Mouse (Mus musculus) heart, embryonic 13.5 days (tissue): ENCODE measurements around the gene Rbpj. TPM values are rescaled to one million over a fixed set of nuclear protein-coding genes. Genes with fewer than 3 reads are reported as not detected.

Experiments
- ATAC-seq: fragments of 200-750 bp; cut with Nextera tagmentation; 2 replicates; pipeline ENCODE4 v1.8.0; 2017; ENCODE audit warnings: moderate TSS enrichment; ENCODE audit not compliant: insufficient number of reproducible peaks, low FRiP score, low TSS enrichment; ENCODE audit errors: extremely low read depth
- H3K27ac ChIP-seq: fragments of 300-500 bp; sonication (generic); replicated peaks from 2 replicates; pipeline ENCODE4 v1.5.1; 2015; ENCODE audit warnings: moderate library complexity, mild to moderate bottlenecking, inconsistent platforms
- H3K27me3 ChIP-seq: fragments of 300-500 bp; sonication (generic); replicated peaks from 2 replicates; pipeline ENCODE4 v1.6.1; 2015; ENCODE audit warnings: mild to moderate bottlenecking, inconsistent platforms
- H3K36me3 ChIP-seq: fragments of 300-500 bp; sonication (generic); 2 replicates; pipeline ENCODE4 v1.6.1; 2015; ENCODE audit warnings: mild to moderate bottlenecking, inconsistent platforms
- H3K4me1 ChIP-seq: fragments of 300-500 bp; sonication (generic); 2 replicates; pipeline ENCODE4 v1.6.1; 2015; ENCODE audit warnings: inconsistent platforms
- H3K4me2 ChIP-seq: fragments of 300-500 bp; sonication (generic); 2 replicates; pipeline ENCODE4 v1.6.1; 2015; ENCODE audit warnings: inconsistent platforms, mild to moderate bottlenecking, moderate library complexity
- H3K4me3 ChIP-seq: fragments of 300-500 bp; sonication (generic); 2 replicates; pipeline ENCODE4 v1.5.1; 2015; ENCODE audit warnings: moderate library complexity, mild to moderate bottlenecking, inconsistent platforms
- H3K9ac ChIP-seq: fragments of 300-500 bp; sonication (generic); 2 replicates; pipeline ENCODE4 v1.6.1; 2015; ENCODE audit warnings: inconsistent platforms, mild to moderate bottlenecking, moderate library complexity
- H3K9me3 ChIP-seq: fragments of 300-500 bp; sonication (generic); 2 replicates; pipeline ENCODE4 v1.6.1; 2016; ENCODE audit warnings: inconsistent platforms
- WGBS: fragments of 180-500 bp; shearing (Covaris S2); methylation state at CpG from one replicate; pipeline ENCODE4 v1.1.7; 2015; ENCODE audit warnings: mixed read lengths; 5-methylcytosine and 5-hydroxymethylcytosine counted together
- polyA plus RNA-seq: library from polyadenylated mRNA; unstranded; fragments of >200 nt; fragmentation: Nextera tagmentation; extraction: Ambion mirVana; gene quantifications from 2 replicates; pipeline ENCODE4 v1.2.1, GENCODE M21; 2015

Rbpj gene
- polyA plus RNA-seq, 1 experiment from 2014 or later: 19.1 TPM

DNA sequence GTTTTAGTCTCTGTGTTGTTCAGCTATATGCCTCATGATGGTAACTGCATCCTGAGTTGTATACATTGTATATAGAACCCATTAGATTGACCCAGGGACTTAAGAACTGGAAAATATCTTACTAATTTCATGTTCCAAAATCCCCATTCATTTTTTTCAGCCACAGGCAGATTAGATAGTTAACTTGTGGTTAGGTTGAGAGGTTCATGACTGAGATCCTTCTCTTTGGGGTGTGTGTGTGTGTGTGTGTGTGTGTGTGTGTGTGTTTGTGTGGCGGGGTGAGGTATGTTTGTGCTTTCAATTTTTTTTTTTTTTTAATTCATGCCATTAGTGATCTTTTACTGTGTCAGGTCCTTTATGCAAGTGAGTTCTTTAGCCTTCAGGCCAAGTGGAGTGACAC is 133.2 kb downstream of the Rbpj start:
- H3K4me1 ChIP-seq: peaks cover 19% of the 10 kb centered on the region
- no peaks in the 10 kb centered on the region for H3K36me3 ChIP-seq
- H3K4me3 ChIP-seq: no peak overlapping the region
- no peak overlapping the region for H3K9ac ChIP-seq
- no peak overlapping the region for H3K4me2 ChIP-seq
- H3K27me3 ChIP-seq: no peaks in the 10 kb centered on the region
- ATAC-seq: no peak
- H3K27ac ChIP-seq: no peak overlapping the region
- H3K9me3 ChIP-seq: no peaks in the 10 kb centered on the region
- 89% methylated on average over 1 of the region's 1 CpGs for WGBS

DNA sequence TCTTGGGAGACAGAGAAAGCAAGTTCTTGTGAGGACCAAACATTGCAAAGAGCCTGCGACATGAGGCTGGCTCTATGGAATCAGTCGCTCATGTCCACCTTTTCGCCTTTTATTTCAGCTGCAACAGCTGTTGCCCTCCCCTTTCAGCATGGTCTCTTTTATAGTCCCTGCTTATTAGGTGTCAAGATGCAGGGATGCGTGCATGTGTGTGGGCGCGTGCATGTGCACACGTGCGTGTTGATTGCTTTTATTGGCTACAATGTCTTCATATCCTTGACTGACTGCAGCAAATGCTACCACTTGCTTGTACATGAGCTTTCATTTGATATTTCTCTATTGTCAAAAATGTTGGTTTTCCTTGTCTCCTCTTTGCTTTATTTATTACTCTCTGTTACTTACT is 136.2 kb downstream of the Rbpj start:
- Histone ChIP-seq H3K36me3 (no peaks in the 10 kb centered on the region), H3K4me2 (no peak overlapping the region), H3K9ac (no peak overlapping the region), H3K27me3 (no peaks in the 10 kb centered on the region), H3K27ac (no peak overlapping the region), H3K9me3 (no peaks in the 10 kb centered on the region), H3K4me1 (peaks cover 21% of the 10 kb centered on the region), H3K4me3 (no peak overlapping the region)
- WGBS: 87% methylated on average over 8 of the region's 8 CpGs
- no peak for ATAC-seq

DNA sequence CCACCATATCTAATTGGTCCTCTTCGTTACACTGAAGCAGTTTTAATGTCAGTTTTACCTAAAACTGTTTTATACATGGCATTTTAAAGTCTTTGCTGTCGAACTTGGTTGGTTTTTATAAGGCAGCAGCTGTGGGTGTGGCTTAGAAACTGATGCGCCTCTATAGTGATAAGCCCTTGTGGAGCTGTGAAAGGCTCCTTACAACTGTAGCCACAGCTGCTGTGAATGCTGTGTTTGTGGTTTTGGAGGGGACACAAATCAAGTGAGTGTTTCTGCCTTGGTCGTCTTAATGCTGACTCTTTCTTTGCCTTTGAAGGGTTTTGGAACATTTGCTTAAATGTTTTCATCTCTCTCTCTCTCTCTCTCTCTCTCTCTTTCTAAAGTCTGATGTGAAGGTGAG is 139.5 kb downstream of the Rbpj start:
- Histone ChIP-seq H3K4me1 (peaks cover 15% of the 10 kb centered on the region), H3K27me3 (no peaks in the 10 kb centered on the region), H3K4me2 (no peak overlapping the region), H3K36me3 (no peaks in the 10 kb centered on the region), H3K4me3 (no peak overlapping the region), H3K27ac (no peak overlapping the region), H3K9ac (no peak overlapping the region), H3K9me3 (no peaks in the 10 kb centered on the region)
- no peak for ATAC-seq
- 67% methylated on average over 4 of the region's 4 CpGs for WGBS

DNA sequence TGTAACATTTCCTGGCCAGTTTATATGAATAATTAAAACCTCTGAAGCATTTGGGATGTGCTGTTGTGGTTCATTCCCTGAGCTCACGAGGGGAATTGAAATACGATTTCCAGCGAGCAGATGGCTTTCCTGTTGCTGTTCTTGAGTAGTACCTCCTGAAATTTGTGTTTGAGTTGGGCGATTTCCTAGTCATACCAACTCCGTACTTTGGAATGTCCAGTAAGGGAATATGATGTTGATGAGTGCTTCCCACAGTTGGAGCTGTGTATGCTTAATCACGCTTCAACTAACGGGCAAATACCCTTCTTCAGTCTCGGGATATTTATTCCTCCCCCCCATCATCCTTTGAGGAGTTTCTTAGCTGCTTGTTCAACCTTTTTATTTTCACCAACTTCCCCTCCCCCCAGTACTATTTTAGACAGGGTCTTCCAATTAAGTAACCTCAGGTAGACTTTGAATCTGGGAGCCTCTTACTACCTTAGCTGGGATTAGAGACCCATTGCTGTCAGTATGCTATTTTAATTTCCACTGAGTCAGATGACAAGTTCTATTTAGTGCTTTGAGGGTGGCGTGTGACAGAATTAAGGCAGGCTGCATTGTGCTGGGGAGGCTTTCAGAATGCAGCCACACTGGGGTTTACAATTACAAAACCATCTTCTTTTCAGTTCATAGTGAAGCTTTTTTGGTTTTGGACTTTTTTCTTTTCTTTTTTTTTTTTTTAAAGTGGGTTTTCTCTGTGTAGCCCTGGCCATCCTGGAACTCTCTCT is 141.5 kb downstream of the Rbpj start:
- no peaks in the 10 kb centered on the region for H3K9me3 ChIP-seq
- no peak overlapping the region for H3K27ac ChIP-seq
- H3K9ac ChIP-seq: no peak overlapping the region
- no peak overlapping the region for H3K4me3 ChIP-seq
- H3K4me1 ChIP-seq: peaks cover 15% of the 10 kb centered on the region
- H3K27me3 ChIP-seq: no peaks in the 10 kb centered on the region
- H3K4me2 ChIP-seq: no peak overlapping the region
- no peak for ATAC-seq
- WGBS: 73% methylated on average over 9 of the region's 9 CpGs
- H3K36me3 ChIP-seq: no peaks in the 10 kb centered on the region

DNA sequence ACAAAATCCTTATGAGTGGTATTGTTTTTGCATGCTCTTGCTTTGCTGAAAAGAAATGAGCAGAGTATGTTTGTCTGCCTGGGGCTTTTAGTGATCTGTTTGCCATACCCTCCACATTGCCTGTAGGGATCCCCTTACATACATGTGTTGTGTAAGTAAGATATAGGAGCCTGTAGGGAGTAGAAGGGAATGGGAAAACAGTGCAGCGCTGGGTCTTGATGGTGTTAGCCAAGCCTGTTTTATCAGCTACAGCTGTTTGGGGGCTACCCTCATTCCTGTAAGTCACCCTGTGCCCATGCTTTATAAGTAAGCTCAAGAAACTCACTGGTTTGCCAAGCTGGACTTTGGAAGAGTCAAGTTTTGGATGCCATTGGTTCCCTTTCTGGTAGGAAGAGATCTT is 152.9 kb downstream of the Rbpj start:
- no peaks in the 10 kb centered on the region for H3K27me3 ChIP-seq
- no peak for ATAC-seq
- no peak overlapping the region for H3K4me3 ChIP-seq
- 0 out of 2 replicates have a peak, but pooled peaks cover 8% of the 10 kb centered on the region for H3K9me3 ChIP-seq
- no peak overlapping the region for H3K9ac ChIP-seq
- WGBS: 82% methylated on average over 1 of the region's 1 CpGs
- H3K4me2 ChIP-seq: no peak overlapping the region
- H3K27ac ChIP-seq: no peak overlapping the region
- peaks cover 24% of the 10 kb centered on the region for H3K4me1 ChIP-seq
- H3K36me3 ChIP-seq: peaks cover 5% of the 10 kb centered on the region; the same call in 1 of the 2 replicates

DNA sequence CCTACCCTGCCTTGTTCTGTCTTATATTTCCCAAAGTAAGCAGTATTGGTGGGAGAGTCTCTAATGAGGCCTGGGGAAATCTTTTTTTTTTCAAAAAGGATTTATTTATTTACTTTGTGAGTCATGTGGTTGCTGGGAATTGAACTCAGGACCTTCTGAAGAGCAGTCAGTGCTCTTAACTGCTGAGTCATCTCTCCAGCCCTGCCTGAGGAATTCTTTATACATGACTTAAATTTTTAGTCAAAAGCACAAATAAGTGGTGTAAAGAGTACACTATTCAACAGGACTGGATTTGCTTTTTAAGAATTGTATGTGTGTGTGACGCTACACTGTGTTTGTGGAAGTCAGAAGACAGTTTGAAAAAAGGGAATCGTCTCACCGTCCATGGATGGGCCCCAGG is 166.1 kb downstream of the Rbpj start:
- Histone ChIP-seq H3K4me3 (no peak overlapping the region), H3K27ac (no peak overlapping the region), H3K9me3 (no peaks in the 10 kb centered on the region), H3K27me3 (no peaks in the 10 kb centered on the region), H3K9ac (no peak overlapping the region), H3K4me2 (no peak overlapping the region), H3K36me3 (peaks cover 10% of the 10 kb centered on the region), H3K4me1 (peaks cover 25% of the 10 kb centered on the region; the same call in 1 of the 2 replicates)
- 39% methylated on average over 3 of the region's 3 CpGs for WGBS
- ATAC-seq: no peak

DNA sequence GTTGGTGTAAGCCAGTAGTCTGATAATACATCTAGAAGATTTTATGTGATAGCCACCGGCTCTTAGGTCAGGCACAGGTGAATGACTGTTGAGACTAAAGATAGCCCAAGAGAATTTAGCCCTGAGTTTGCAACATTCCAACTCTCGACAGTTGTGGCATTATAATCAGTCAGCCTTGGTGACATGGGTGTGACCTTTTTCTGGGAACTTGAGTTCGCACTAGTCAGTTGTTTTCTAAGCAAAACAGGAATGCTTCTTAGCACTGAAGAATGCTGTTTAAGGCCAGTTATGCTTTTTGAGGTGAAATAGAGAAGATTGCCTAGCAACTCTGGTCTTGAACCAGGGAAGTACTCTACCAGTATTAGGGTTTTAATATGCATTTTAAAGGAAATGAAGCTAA is 170.8 kb downstream of the Rbpj start:
- no peak for ATAC-seq
- 49% methylated on average over 3 of the region's 3 CpGs for WGBS
- Histone ChIP-seq H3K9ac (no peak overlapping the region), H3K27me3 (no peaks in the 10 kb centered on the region), H3K36me3 (peaks cover 3% of the 10 kb centered on the region), H3K9me3 (no peaks in the 10 kb centered on the region), H3K27ac (no peak overlapping the region), H3K4me3 (no peak overlapping the region), H3K4me1 (peaks cover 24% of the 10 kb centered on the region), H3K4me2 (no peak overlapping the region)

DNA sequence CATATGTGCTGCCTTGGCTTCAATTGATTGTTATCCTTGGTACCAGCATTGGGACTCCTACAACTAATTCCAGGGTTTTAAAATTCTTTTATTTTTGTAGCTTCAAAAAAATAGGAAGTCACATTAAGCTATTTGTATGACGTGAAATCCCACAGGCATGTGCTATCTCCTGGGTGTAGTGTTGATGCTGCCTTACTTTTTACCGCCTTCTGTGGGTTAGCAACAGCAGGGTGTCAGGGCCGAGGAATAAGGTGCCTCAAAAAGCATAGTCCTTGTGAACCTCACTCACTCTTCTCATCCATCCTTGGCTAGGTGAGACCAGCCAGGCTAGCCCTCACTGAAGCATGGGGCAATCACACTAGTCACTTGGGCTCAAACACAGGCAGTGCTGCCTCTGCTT is 171.3 kb downstream of the Rbpj start:
- no peak overlapping the region for H3K4me2 ChIP-seq
- 67% methylated on average over 3 of the region's 3 CpGs for WGBS

DNA sequence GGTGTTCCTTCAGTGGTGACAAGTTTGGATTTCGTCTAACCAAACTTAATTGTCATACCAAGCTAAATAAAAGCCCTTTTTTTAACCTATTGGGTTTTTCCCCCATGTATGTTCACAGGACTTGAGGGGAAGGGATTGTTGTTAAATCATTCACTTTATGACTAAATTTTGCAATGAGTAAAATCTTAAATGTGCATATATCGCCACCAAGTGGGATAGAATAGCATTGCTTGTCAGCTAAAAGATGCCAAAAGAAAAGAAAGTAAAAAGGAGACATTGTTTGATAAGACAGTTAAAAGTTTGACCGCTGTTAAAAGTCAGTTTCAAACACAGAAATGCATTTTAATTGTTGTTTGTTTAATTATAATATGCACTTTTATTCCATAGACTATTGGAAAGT is 172.7 kb downstream of the Rbpj start:
- no peak for ATAC-seq
- Histone ChIP-seq H3K9ac (no peak overlapping the region), H3K27ac (no peak overlapping the region), H3K4me2 (no peak overlapping the region), H3K4me1 (peaks cover 7% of the 10 kb centered on the region), H3K9me3 (no peaks in the 10 kb centered on the region), H3K4me3 (no peak overlapping the region), H3K27me3 (no peaks in the 10 kb centered on the region), H3K36me3 (peaks cover 18% of the 10 kb centered on the region)
- 69% methylated on average over 3 of the region's 3 CpGs for WGBS

More for the DNA sequence above, 171.3 kb downstream of the Rbpj start:
- Histone ChIP-seq H3K27ac (no peak overlapping the region), H3K9ac (no peak overlapping the region), H3K4me1 (peaks cover 19% of the 10 kb centered on the region), H3K9me3 (no peaks in the 10 kb centered on the region), H3K36me3 (peaks cover 7% of the 10 kb centered on the region), H3K4me3 (no peak overlapping the region), H3K27me3 (no peaks in the 10 kb centered on the region)
- no peak for ATAC-seq

DNA sequence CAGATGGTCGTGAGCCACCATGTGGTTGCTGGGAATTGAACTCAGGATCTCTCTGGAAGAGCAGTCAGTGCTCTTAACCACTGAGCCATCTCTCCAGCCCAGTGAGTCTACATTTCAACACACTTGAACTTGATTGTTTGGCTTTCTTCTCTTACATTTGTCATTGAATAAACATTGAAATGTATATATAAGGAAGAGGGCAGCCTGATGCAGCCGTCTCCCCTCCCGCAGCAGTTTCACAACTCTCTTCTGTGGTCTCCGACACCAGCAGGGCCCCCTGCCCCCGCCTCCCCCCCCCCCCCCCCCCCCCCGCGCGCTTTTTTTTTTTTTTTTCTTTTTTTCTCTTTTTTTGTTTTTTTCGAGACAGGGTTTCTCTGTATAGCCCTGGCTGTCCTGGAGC is 180.7 kb downstream of the Rbpj start:
- H3K4me1 ChIP-seq: no peaks in the 10 kb centered on the region

DNA sequence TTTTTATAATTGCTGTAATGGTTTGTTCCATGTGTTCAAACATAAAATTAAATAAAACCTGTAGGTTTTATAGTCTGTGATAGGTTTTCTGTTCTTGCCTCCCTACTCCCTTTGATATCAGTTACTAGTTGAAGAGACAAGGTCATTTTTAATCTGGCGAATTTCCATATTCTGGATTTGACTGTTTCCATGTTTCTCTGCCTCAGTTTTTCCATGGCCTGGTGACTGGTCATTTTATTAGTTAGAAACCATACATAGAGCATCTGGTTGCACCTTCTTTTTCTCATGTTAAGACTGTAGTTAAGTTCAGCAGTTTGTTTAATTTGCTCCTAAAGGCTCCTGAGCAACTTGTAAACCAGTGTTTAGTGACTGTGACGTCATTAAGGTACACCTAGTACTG is 181.4 kb downstream of the Rbpj start:
- H3K9me3 ChIP-seq: no peaks in the 10 kb centered on the region
- H3K36me3 ChIP-seq: peaks cover 62% of the 10 kb centered on the region
- 83% methylated on average over 2 of the region's 2 CpGs for WGBS
- H3K4me3 ChIP-seq: no peak overlapping the region
- H3K27ac ChIP-seq: no peak overlapping the region
- no peak overlapping the region for H3K9ac ChIP-seq
- H3K27me3 ChIP-seq: no peaks in the 10 kb centered on the region
- H3K4me1 ChIP-seq: no peaks in the 10 kb centered on the region
- ATAC-seq: no peak
- no peak overlapping the region for H3K4me2 ChIP-seq

More for the DNA sequence above, 180.7 kb downstream of the Rbpj start:
- ATAC-seq: no peak
- Histone ChIP-seq H3K4me3 (no peak overlapping the region), H3K9ac (no peak overlapping the region), H3K9me3 (no peaks in the 10 kb centered on the region), H3K36me3 (peaks cover 60% of the 10 kb centered on the region), H3K27ac (no peak overlapping the region), H3K4me2 (no peak overlapping the region), H3K27me3 (no peaks in the 10 kb centered on the region)
- 72% methylated on average over 4 of the region's 9 CpGs for WGBS

DNA sequence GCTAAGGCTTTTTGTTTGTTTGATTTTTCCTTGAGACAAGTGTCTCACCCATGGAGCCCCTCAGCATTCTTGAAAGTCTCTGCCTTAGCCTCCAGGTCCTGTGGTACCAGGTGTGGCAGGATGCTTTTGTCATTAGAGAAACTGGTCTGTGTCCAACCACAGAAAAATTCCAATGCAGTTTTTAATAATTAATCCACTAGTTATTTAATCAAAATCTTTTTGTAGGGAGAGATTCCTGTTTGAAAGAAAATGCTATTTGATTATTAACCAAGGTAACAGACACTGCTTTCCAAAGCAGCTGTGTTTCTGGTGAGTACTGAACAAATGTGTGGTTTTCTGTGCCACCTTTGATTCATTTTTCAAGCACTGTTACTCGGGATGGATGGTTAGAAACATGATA is 190.6 kb downstream of the Rbpj start:
- Histone ChIP-seq H3K36me3 (peaks cover 24% of the 10 kb centered on the region), H3K4me1 (peaks cover 2% of the 10 kb centered on the region; the same call in 1 of the 2 replicates), H3K27me3 (no peaks in the 10 kb centered on the region), H3K4me3 (no peak overlapping the region), H3K9ac (no peak overlapping the region), H3K9me3 (no peaks in the 10 kb centered on the region), H3K27ac (no peak overlapping the region), H3K4me2 (no peak overlapping the region)
- no peak for ATAC-seq
- 37% methylated on average over 1 of the region's 1 CpGs for WGBS
